Mouse (Mus musculus): ENCODE measurements around the gene Hist1h3b. TPM values are rescaled to one million over a fixed set of nuclear protein-coding genes. Genes with fewer than 3 reads are reported as not detected.

Gene Hist1h3b
- total RNA-seq, 2 experiments from 2014 or later = 54.7 to 79.9 TPM

DNA sequence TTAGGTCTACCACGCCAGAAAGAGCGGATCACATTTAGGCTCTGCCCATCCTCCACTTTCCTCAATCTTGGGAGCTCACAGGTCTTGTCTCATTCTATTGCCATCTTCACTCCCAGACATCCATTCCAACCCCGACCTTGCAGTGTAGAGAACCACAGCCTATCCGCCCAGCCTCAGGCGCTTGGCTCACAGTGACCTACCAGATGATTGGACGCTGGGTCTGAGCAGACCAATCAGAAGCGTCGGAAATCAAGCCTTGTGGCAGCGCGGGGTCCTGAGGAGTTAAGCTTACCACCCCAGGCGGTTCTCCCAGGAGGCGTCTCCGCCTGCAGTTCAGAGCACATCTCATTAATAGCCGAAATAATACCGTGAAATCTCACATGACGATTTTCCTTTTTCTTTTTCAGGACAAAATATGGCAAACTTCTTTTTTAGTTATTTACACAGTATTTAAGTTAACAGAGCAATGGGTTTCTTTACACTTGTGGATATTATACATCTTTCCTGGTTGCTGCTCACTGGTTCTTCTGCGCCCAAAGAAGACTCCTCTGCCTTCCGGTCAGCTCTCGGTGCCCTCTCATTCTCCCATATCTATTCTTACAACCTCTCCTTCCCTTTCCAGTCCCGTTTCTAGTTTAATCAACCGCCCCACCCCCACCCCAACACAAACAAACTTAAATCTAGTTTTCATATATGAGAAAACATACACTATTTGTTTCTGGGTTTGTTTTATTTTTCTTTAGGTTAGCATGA is 20.7 kb downstream of the Hist1h3b start:
- peak; percentile 57 to 58 for DNase-seq

DNA sequence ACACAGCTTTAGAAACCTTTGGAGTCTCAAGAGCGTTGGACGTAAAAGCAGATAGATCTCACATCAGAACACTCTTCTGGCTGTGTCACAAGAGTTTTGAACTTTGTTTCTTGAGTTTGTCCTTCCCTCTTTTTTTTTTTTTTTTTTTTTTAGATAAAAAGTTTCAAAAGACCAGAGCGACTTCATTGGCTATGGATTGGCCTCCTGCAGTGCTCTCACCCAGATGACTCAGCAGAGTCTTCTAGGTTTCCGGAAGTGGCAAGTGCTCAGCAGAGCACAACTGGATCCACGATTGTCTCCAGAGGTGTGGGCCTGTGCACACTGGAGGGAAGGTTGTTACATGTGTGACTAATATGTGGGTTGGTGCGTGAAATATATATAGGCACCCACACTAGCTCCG is 26.3 kb downstream of the Hist1h3b start:
- no peak for DNase-seq

DNA sequence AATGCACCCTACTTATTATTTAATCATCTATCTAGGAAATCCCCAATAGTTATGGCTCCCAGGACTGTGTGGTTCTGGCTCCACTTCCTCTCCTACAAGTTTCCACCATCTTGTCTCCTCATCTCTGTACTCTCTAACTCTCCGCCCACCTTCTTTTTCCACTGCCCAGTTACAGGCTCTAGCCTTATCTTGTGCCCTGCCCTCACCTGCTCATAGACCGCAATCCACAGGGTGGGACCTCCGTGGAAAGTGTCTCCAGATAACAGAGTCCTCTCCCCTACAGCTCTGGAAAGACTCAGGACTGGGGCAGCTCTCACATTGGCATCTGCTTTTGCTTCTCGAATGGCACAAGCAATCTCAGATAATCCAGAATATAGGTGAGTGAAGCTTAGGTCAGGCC is 27.0 kb downstream of the Hist1h3b start:
- DNase-seq = no peak

DNA sequence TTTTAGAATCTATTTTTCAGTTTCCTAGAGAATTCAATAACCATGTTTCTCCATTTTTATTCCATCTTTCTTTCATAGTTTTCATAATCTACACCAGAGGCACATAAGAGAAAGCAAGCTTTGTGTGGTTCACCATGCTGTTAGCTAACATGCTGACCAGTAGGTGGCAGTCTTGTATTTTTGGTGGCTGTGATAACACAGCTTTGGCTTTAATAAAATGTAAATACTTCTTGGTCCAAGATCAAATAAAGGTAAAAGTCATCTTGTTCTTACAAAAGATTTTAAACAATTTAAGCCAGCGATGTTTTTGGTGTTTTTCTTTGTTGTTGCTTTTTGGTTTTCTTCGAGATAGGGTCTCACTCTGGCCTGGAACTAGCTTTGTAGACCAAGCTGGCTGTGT is 40.5 kb downstream of the Hist1h3b start:
- peak; percentile 39 to 66 for DNase-seq

DNA sequence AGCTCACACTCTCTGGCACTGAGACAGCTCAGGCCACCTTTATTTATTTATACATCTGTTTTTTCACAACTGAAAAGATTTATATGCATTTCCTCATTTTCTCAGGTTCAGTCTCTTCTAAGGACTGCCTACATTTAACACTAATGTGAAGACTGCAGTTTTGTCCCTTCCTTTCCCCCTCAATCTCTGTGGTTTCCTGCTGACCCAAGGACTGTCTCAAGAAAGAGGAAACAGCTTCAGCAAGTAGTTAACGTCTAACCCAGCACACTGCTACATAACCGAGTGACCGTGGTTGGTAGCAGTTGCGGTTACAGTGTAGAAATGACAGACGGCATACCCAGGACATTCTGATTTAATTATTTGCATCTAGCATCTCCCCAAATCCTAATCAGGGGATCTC is 47.3 kb downstream of the Hist1h3b start:
- DNase-seq = no peak

Small RNA genes within 50 kb of the gene (microRNA-seq; reads per million reads assigned to microRNA genes)
- gene Gm44314 (not detected), gene Gm44484 (not detected)

Other genes starting within 250 kb of the Hist1h3b start
- gene Hist1h4h, start 221.2 kb upstream of the Hist1h3b start, total RNA-seq (2021) = 100 to 1,000 TPM; 443 to 473 TPM
- gene Hist1h2af, start 218.4 kb upstream of the Hist1h3b start, total RNA-seq (2021) = 10 to 100 TPM; 49.7 to 55.2 TPM
- gene Hist1h3g, start 216.8 kb upstream of the Hist1h3b start, total RNA-seq (2021) = 10 to 100 TPM; 13.9 to 17.7 TPM
- gene Hist1h2bh, start 208.9 kb upstream of the Hist1h3b start, total RNA-seq (2021) = 1 to 10 TPM; 4.2 to 4.7 TPM
- gene Hist1h3f, start 208.2 kb upstream of the Hist1h3b start, total RNA-seq (2021) = 10 to 100 TPM; 23.4 to 24.4 TPM
- 100 to 1,000 TPM; 112 to 118 TPM for gene Hist1h4f, start 200.6 kb upstream of the Hist1h3b start, total RNA-seq (2021)
- 1 to 10 TPM; 4.5 to 4.9 TPM for gene Hist1h1d, start 199.0 kb upstream of the Hist1h3b start, total RNA-seq (2021)
- gene Hist1h3e, start 189.9 kb upstream of the Hist1h3b start, total RNA-seq (2021) = 10 to 100 TPM; 56.1 to 72.9 TPM
- gene Hist1h2ae, start 181.0 kb upstream of the Hist1h3b start, total RNA-seq (2021) = 1 to 10 TPM; 9.2 to 9.6 TPM
- gene Hist1h2bg, start 180.9 kb upstream of the Hist1h3b start, total RNA-seq (2021) = 100 to 1,000 TPM; 105 to 116 TPM
- 10 to 100 TPM; 34.6 to 44.5 TPM for gene Hist1h2bf, start 178.1 kb upstream of the Hist1h3b start, total RNA-seq (2021)
- 10 to 100 TPM in 1 of 2 experiments, 1 to 10 TPM in 1; 8.1 to 13.6 TPM for gene Hist1h2ad, start 177.9 kb upstream of the Hist1h3b start, total RNA-seq (2021)
- 1 to 10 TPM; 7.4 TPM for gene Hist1h3d, start 176.5 kb upstream of the Hist1h3b start, total RNA-seq (2021)
- gene Hist1h4d, start 170.7 kb upstream of the Hist1h3b start, total RNA-seq (2021) = 100 to 1,000 TPM; 159 to 164 TPM
- gene Hist1h2be, start 131.1 kb upstream of the Hist1h3b start, total RNA-seq (2021) = 10 to 100 TPM; 12.1 to 13.4 TPM
- 10 to 100 TPM; 49.5 to 74.0 TPM for gene Hist1h1e, start 129.7 kb upstream of the Hist1h3b start, total RNA-seq (2021)
- gene Hist1h2ac, start 68.3 kb upstream of the Hist1h3b start, total RNA-seq (2021) = 1 to 10 TPM; 3.0 to 3.1 TPM
- gene Hist1h2bc, start 68.1 kb upstream of the Hist1h3b start, total RNA-seq (2021) = 100 to 1,000 TPM; 138 to 161 TPM
- gene Hist1h1t, start 56.5 kb upstream of the Hist1h3b start, total RNA-seq (2021) = under 1 TPM; 0.33 to 0.46 TPM
- 100 to 1,000 TPM; 101 to 109 TPM for gene Hist1h4c, start 53.8 kb upstream of the Hist1h3b start, total RNA-seq (2021)
- gene Hfe, start 41.4 kb upstream of the Hist1h3b start, total RNA-seq (2021) = 10 to 100 TPM; 29.2 to 49.8 TPM
- gene Hist1h1c, start 13.5 kb upstream of the Hist1h3b start, total RNA-seq (2021) = 100 to 1,000 TPM; 145 to 279 TPM
- 10 to 100 TPM; 20.5 to 26.8 TPM for gene Hist1h3c, start 6.7 kb upstream of the Hist1h3b start, total RNA-seq (2021)
- gene Hist1h2bb, start 5.5 kb upstream of the Hist1h3b start, total RNA-seq (2021) = 10 to 100 TPM; 34.0 to 41.3 TPM
- 10 to 100 TPM; 58.1 to 68.0 TPM for gene Hist1h2ab, start 1.1 kb upstream of the Hist1h3b start, total RNA-seq (2021)
- gene Hist1h4b, start 4.7 kb downstream of the Hist1h3b start, total RNA-seq (2021) = 100 to 1,000 TPM; 115 to 122 TPM
- gene Hist1h4a, start 9.0 kb downstream of the Hist1h3b start, total RNA-seq (2021) = 10 to 100 TPM; 59.8 to 61.2 TPM
- gene Hist1h3a, start 10.1 kb downstream of the Hist1h3b start, total RNA-seq (2021) = 10 to 100 TPM; 55.1 to 59.3 TPM
- 10 to 100 TPM; 35.0 to 39.8 TPM for gene Hist1h1a, start 11.4 kb downstream of the Hist1h3b start, total RNA-seq (2021)
- under 1 TPM; 0.16 to 0.23 TPM for gene Trim38, start 17.6 kb downstream of the Hist1h3b start, total RNA-seq (2021)
- under 1 TPM in 1 of 2 experiments, not detected in 1; 0.26 TPM for gene Slc17a2, start 54.7 kb downstream of the Hist1h3b start, total RNA-seq (2021)
- under 1 TPM; 0.23 to 0.56 TPM for gene Slc17a3, start 87.2 kb downstream of the Hist1h3b start, total RNA-seq (2021)
- gene Slc17a1, start 115.5 kb downstream of the Hist1h3b start, total RNA-seq (2021) = not detected
- gene Slc17a4, start 162.7 kb downstream of the Hist1h3b start, total RNA-seq (2021) = under 1 TPM in 1 of 2 experiments, not detected in 1; 0.23 TPM
- gene Hist1h2ba, start 181.9 kb downstream of the Hist1h3b start, total RNA-seq (2021) = not detected
- not detected for gene Hist1h2aa, start 182.2 kb downstream of the Hist1h3b start, total RNA-seq (2021)
- gene Scgn, start 238.9 kb downstream of the Hist1h3b start, total RNA-seq (2021) = 1 to 10 TPM; 2.3 to 4.9 TPM

Measured in adrenal gland, postnatal 36 days (tissue).